Comparison of ENCODE assay signal across 9 mouse cellular contexts in genomic region chr2:68806311-68806895, GRCm38 (mm10). TPM values are rescaled to one million over a fixed set of nuclear protein-coding genes. Genes with fewer than 3 reads are reported as not detected.
DNase-seq lines count a peak whose midpoint lies in the region; ATAC-seq and TF ChIP-seq lines count a peak whose summit lies in the region.
"Had no signal": no experiment of that assay in that cellular context is flagged by ENCODE, and none has a peak within 500 bp of the region (broad histone marks: within the 10 kb centered on the region; RNA-seq: fewer than 3 reads in every experiment).

No protein-coding gene starts in this region.

- H3K27me3 ChIP-seq in hindbrain, embryonic 13.5 days, result no peaks in the 10 kb centered on the region
- no peaks in the 10 kb centered on the region for H3K27me3 ChIP-seq in hindbrain, embryonic 11.5 days (ENCODE audit: control insufficient read depth, insufficient read depth, low read length)
- H3K27me3 ChIP-seq in embryonic facial prominence, embryonic 14.5 days (replicated peaks; ENCODE audit: control insufficient read depth, insufficient read depth, low read length), result no peaks in the 10 kb centered on the region
- H3K27me3 ChIP-seq in limb, embryonic 14.5 days (ENCODE audit: control insufficient read depth, insufficient read depth, low read length), result no peaks in the 10 kb centered on the region
- H3K27me3 ChIP-seq: neural tube, embryonic 12.5 days had no signal

- no peak overlapping the region; the same call in 1 of the 2 replicates for H3K4me2 ChIP-seq in hindbrain, embryonic 13.5 days
- H3K4me2 ChIP-seq in hindbrain, embryonic 11.5 days (replicated peaks; ENCODE audit: low read depth, low read length), result no peak overlapping the region
- peak overlapping the region; percentile 0; the same call in 1 of the 2 replicates for H3K4me2 ChIP-seq in embryonic facial prominence, embryonic 14.5 days (ENCODE audit: low read depth, low read length)
- H3K4me2 ChIP-seq in limb, embryonic 14.5 days (replicated peaks; ENCODE audit: low read depth, low read length, severe bottlenecking), result no peak overlapping the region
- H3K4me2 ChIP-seq: neural tube, embryonic 12.5 days had no signal

- peak overlapping the region; percentile 10; the same call in 1 of the 2 replicates for H3K27ac ChIP-seq in hindbrain, embryonic 13.5 days
- H3K27ac ChIP-seq in hindbrain, embryonic 11.5 days (ENCODE audit: low read depth, low read length), result no peak overlapping the region
- peak overlapping the region; percentile 63 for H3K27ac ChIP-seq in embryonic facial prominence, embryonic 14.5 days (replicated peaks; ENCODE audit: low read depth, low read length)
- peak overlapping the region; percentile 1; the same call in 1 of the 2 replicates for H3K27ac ChIP-seq in limb, embryonic 14.5 days (replicated peaks; ENCODE audit: low read depth, low read length)
- H3K27ac ChIP-seq: neural tube, embryonic 12.5 days had no signal

- no peak overlapping the region for H3K9ac ChIP-seq in hindbrain, embryonic 13.5 days
- H3K9ac ChIP-seq in hindbrain, embryonic 11.5 days (ENCODE audit: low read depth, low read length), result no peak overlapping the region
- no peak overlapping the region for H3K9ac ChIP-seq in embryonic facial prominence, embryonic 14.5 days (ENCODE audit: low read depth, low read length)
- H3K9ac ChIP-seq in limb, embryonic 14.5 days (ENCODE audit: low read depth, low read length, severe bottlenecking), result no peak overlapping the region
- H3K9ac ChIP-seq: neural tube, embryonic 12.5 days had no signal

- no peak for TF ChIP-seq POLR2A in limb, embryonic 14.5 days (IDR thresholded peaks at IDR 0.05; ENCODE audit: borderline replicate concordance, extremely low read depth, insufficient read depth, insufficient read length)

- H3K4me1 ChIP-seq in hindbrain, embryonic 13.5 days (replicated peaks), result peaks cover 16% of the 10 kb centered on the region
- 0 out of 2 replicates have a peak, but pooled peaks cover 5% of the 10 kb centered on the region for H3K4me1 ChIP-seq in hindbrain, embryonic 11.5 days (replicated peaks; ENCODE audit: control insufficient read depth, insufficient read depth, low read length)
- peaks cover 12% of the 10 kb centered on the region for H3K4me1 ChIP-seq in embryonic facial prominence, embryonic 14.5 days (ENCODE audit: control insufficient read depth, insufficient read depth, low read length)
- H3K4me1 ChIP-seq in limb, embryonic 14.5 days (ENCODE audit: control insufficient read depth, insufficient read depth, low read length), result peaks cover 10% of the 10 kb centered on the region

- DNase-seq in hindbrain, embryonic 11.5 days (ENCODE audit: low spot score), result no peak
- DNase-seq in Muller cell, postnatal 12 days (ENCODE audit: inconsistent ontology term), result peak; percentile 30
- no peak for DNase-seq in embryonic facial prominence, embryonic 14.5 days (ENCODE audit: low spot score)
- DNase-seq in limb, embryonic 14.5 days (ENCODE audit: low spot score), result no peak
- DNase-seq in thymus, postnatal 25 days, result no peak
- DNase-seq in urinary bladder, postnatal 4 days (ENCODE audit: low spot score in 2 of 2), result no peak
- DNase-seq: thymus, adult 2 months had no signal

- no peaks in the 10 kb centered on the region for H3K36me3 ChIP-seq in hindbrain, embryonic 13.5 days
- H3K36me3 ChIP-seq in hindbrain, embryonic 11.5 days (ENCODE audit: control insufficient read depth, insufficient read depth, low read length), result no peaks in the 10 kb centered on the region
- H3K36me3 ChIP-seq in embryonic facial prominence, embryonic 14.5 days (ENCODE audit: control insufficient read depth, insufficient read depth, low read length), result no peaks in the 10 kb centered on the region
- H3K36me3 ChIP-seq in limb, embryonic 14.5 days (ENCODE audit: control insufficient read depth, insufficient read depth, low read length), result no peaks in the 10 kb centered on the region
- H3K36me3 ChIP-seq: neural tube, embryonic 12.5 days had no signal

- H3K9me3 ChIP-seq in hindbrain, embryonic 13.5 days, result no peaks in the 10 kb centered on the region
- H3K9me3 ChIP-seq in hindbrain, embryonic 11.5 days (ENCODE audit: control insufficient read depth, low read length), result no peaks in the 10 kb centered on the region
- H3K9me3 ChIP-seq in embryonic facial prominence, embryonic 14.5 days (ENCODE audit: control insufficient read depth, low read length), result no peaks in the 10 kb centered on the region
- no peaks in the 10 kb centered on the region for H3K9me3 ChIP-seq in limb, embryonic 14.5 days (ENCODE audit: control insufficient read depth, low read length)
- H3K9me3 ChIP-seq: neural tube, embryonic 12.5 days had no signal

- H3K4me3 ChIP-seq in hindbrain, embryonic 13.5 days, result no peak overlapping the region
- no peak overlapping the region for H3K4me3 ChIP-seq in hindbrain, embryonic 11.5 days (ENCODE audit: low read depth, low read length)
- H3K4me3 ChIP-seq in embryonic facial prominence, embryonic 14.5 days (ENCODE audit: low read depth, low read length), result no peak overlapping the region
- H3K4me3 ChIP-seq in limb, embryonic 14.5 days (replicated peaks; ENCODE audit: low read length), result no peak overlapping the region
- H3K4me3 ChIP-seq: neural tube, embryonic 12.5 days had no signal

- 28% methylated on average over 10 of the region's 10 CpGs for WGBS in hindbrain, embryonic 13.5 days
- WGBS in hindbrain, embryonic 11.5 days, result 54% methylated on average over 10 of the region's 10 CpGs
- WGBS in embryonic facial prominence, embryonic 14.5 days, result 30% methylated on average over 10 of the region's 10 CpGs
- 39% methylated on average over 10 of the region's 10 CpGs for WGBS in limb, embryonic 14.5 days

- 0 out of 2 replicates have a peak, but pooled peaks have one; percentile 68 for ATAC-seq in hindbrain, embryonic 13.5 days (ENCODE audit: low FRiP score)
- ATAC-seq in hindbrain, embryonic 11.5 days (ENCODE audit: low FRiP score), result no peak
- peak; percentile 65 for ATAC-seq in embryonic facial prominence, embryonic 14.5 days (ENCODE audit: low read depth)
- peak; percentile 37; the same call in 1 of the 2 replicates for ATAC-seq in limb, embryonic 14.5 days (ENCODE audit: low FRiP score, low read depth)

RNA-seq across cellular contexts. Expression of gene Cers6, which starts 54.8 kb away (rescaled TPM):
- 64.5 and 66.6 TPM in 2 replicates for polyA plus RNA-seq in hindbrain, embryonic 13.5 days (2015; fragmentation: Nextera tagmentation; extraction: Ambion mirVana)
- polyA plus RNA-seq in hindbrain, embryonic 11.5 days (2014; fragmentation: Nextera tagmentation; extraction: Ambion mirVana), result 62.3 and 77.0 TPM in 2 replicates
- 24.3 and 26.0 TPM in 2 replicates for polyA plus RNA-seq in embryonic facial prominence, embryonic 14.5 days (2014; fragmentation: Nextera tagmentation; extraction: Ambion mirVana)
- 10.7 and 11.4 TPM in 2 replicates for polyA plus RNA-seq in limb, embryonic 14.5 days (2012; rRNA removed)
- 30.9 and 35.4 TPM in 2 replicates for polyA plus RNA-seq in limb, embryonic 14.5 days (2014; fragmentation: Nextera tagmentation; extraction: Ambion mirVana)
